Mouse (Mus musculus): ENCODE results near the gene Eif2ak3. TPM values are rescaled to one million over a fixed set of nuclear protein-coding genes. Genes with fewer than 3 reads are reported as not detected.

Eif2ak3 gene
- 10.7 and 10.9 TPM in 2 replicates for polyA plus RNA-seq (2014; fragmentation: Nextera tagmentation; extraction: Ambion mirVana)

DNA sequence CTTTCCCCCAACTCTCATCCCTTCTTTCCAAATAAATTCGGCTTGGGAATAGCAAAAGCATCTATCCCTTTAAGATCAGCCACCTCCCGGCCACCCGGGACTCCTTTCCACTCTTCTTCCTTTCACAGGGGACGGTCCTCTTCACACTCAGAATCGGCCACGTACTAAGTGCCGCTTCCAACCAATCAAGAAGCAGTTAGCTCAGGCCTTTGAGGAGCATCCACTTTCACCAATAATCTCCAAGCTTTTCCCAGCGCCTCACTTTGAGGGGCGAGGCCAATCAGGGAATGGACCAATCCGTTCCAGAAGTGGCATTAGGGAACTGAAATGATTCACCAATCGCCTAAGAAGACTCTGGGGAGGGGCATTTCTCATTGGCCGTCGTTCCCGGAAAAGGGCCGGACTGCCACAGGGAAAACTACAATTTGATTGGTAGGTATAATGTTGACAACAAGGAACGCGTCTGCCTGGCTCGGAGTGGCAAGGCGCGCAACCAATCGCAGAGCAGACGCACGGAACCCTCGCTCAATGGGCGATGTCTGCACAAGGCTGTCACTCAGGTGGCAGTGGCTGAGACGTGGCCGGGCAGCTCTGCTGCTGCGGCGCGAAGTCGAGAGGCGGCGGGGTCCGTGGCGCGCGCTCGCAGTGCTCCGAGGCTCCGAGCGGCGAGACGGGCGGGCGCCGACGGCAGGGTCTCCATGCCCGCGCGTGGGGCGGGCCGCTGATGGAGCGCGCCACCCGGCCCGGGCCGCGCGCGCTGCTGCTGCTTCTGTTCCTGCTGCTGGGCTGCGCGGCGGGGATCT, at the start of gene Eif2ak3:
TSS of gene Eif2ak3 (plus strand) at position 514 of the 803 bp plus-strand sequence.
- H3K27me3 ChIP-seq (ENCODE audit: control insufficient read depth, insufficient read depth, low read length): no peaks in the 10 kb centered on the region
- H3K4me3 ChIP-seq (ENCODE audit: low read depth, low read length): peak within 1 kb of the TSS; percentile 90
- H3K27ac ChIP-seq (ENCODE audit: low read depth, low read length): peak within 1 kb of the TSS; percentile 82
- H3K9me3 ChIP-seq (ENCODE audit: control insufficient read depth, low read length): no peaks in the 10 kb centered on the region
- H3K36me3 ChIP-seq (ENCODE audit: control insufficient read depth, insufficient read depth, low read length): no peaks in the 10 kb centered on the region
- DNase-seq (ENCODE audit: low spot score) (peak; percentile 96), ATAC-seq (ENCODE audit: insufficient read depth, low FRiP score, low TSS enrichment) (peak; percentile 99)
- peak within 1 kb of the TSS; percentile 71 for H3K4me2 ChIP-seq (ENCODE audit: low read depth)
- peak within 1 kb of the TSS; percentile 82 for H3K9ac ChIP-seq (ENCODE audit: low read length)
- WGBS: under 1% methylated on average over 63 of the region's 63 CpGs
- peaks cover 8% of the 10 kb centered on the region; the same call in 1 of the 2 replicates for H3K4me1 ChIP-seq (ENCODE audit: control insufficient read depth, insufficient read depth, low read length)

DNA sequence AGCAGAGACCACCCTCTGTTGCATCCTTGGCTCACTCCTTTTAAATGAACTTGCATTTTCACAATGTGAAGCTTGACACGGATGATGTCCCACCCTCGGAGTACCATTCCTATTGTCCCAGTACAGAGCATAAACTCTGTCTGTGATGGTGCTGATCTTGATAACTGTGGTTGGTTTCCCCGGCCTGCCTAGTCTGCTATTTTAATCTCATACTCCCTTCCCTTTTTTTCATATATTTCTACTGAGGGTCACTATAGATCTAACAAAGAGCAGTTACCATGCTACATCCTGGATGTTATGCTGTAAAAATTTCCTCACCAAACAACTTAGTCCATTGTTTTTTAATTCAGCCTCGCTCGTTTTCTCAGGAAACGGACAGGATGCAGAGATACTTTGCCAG, 47.4 kb upstream of the Eif2ak3 start:
- no peaks in the 10 kb centered on the region for H3K9me3 ChIP-seq (ENCODE audit: control insufficient read depth, low read length)
- no peaks in the 10 kb centered on the region for H3K36me3 ChIP-seq (ENCODE audit: control insufficient read depth, insufficient read depth, low read length)
- 84% methylated on average over 6 of the region's 6 CpGs for WGBS
- ATAC-seq (ENCODE audit: insufficient read depth, low FRiP score, low TSS enrichment): no peak
- no peak overlapping the region for H3K4me3 ChIP-seq (ENCODE audit: low read depth, low read length)
- no peak for DNase-seq (ENCODE audit: low spot score)
- H3K4me2 ChIP-seq (ENCODE audit: low read depth): no peak overlapping the region
- no peaks in the 10 kb centered on the region for H3K27me3 ChIP-seq (ENCODE audit: control insufficient read depth, insufficient read depth, low read length)
- peaks cover 5% of the 10 kb centered on the region; the same call in 1 of the 2 replicates for H3K4me1 ChIP-seq (ENCODE audit: control insufficient read depth, insufficient read depth, low read length)
- no peak overlapping the region for H3K27ac ChIP-seq (ENCODE audit: low read depth, low read length)
- no peak overlapping the region for H3K9ac ChIP-seq (ENCODE audit: low read length)

DNA sequence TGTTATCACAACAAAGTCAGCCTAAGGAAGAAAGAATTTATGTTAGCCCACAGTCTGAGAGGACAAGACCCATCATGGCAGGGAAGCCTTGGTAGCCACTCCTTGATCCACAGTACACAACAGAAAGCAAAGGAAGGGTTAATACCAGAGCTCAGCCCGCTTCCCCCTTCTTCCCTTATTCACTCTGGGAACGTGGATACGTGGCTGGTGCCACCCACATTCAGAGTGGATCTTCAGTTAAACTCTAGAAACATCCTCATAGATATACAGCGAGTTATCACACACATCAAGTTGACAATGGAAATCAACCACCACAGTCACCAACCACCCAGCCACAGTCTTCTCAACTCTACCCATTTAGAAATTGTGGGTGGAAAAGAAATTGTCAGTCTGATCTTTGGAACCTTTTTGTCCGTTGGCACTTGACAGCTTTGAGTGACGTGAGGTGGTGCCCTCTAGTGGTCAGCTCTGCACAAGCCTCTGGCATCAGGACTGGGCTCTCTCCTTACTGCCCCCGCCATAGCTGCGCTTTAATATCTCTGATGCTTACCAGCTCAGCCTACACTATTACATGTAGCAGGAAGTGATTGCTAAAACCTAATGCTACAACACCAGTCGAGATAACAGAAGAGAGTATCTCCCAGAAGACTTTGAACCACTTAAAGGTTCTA, 46.6 kb upstream of the Eif2ak3 start:
- DNase-seq (ENCODE audit: low spot score) (peak; percentile 50), ATAC-seq (ENCODE audit: insufficient read depth, low FRiP score, low TSS enrichment) (peak; percentile 60)
- no peak overlapping the region for H3K9ac ChIP-seq (ENCODE audit: low read length)
- no peaks in the 10 kb centered on the region for H3K36me3 ChIP-seq (ENCODE audit: control insufficient read depth, insufficient read depth, low read length)
- H3K4me1 ChIP-seq (ENCODE audit: control insufficient read depth, insufficient read depth, low read length): peaks cover 4% of the 10 kb centered on the region; the same call in 1 of the 2 replicates
- no peaks in the 10 kb centered on the region for H3K9me3 ChIP-seq (ENCODE audit: control insufficient read depth, low read length)
- WGBS: 23% methylated on average over 9 of the region's 9 CpGs
- H3K27ac ChIP-seq (ENCODE audit: low read depth, low read length): no peak overlapping the region
- no peaks in the 10 kb centered on the region for H3K27me3 ChIP-seq (ENCODE audit: control insufficient read depth, insufficient read depth, low read length)
- no peak overlapping the region for H3K4me2 ChIP-seq (ENCODE audit: low read depth)
- no peak overlapping the region for H3K4me3 ChIP-seq (ENCODE audit: low read depth, low read length)

DNA sequence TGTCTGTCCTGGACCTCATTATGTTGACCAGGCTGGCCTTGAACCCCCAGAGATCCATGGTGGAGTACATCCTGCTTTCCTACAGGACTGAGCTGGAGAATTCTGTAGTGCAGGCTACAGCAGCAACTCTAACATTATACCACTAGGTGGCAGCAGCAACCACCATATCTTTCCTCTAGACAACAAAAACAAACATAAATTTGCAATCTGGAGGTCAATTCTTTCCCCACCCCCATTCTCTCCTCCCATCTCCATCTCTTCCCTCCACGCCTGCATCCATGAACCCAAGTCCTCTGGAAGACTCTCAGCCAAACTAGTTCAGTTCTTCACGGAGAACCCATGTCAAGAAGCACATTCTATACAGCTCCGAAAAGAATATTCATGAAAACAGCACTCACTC, 39.7 kb upstream of the Eif2ak3 start:
- H3K27ac ChIP-seq (ENCODE audit: low read depth, low read length): no peak overlapping the region
- no peaks in the 10 kb centered on the region; the same call in 1 of the 2 replicates for H3K4me1 ChIP-seq (ENCODE audit: control insufficient read depth, insufficient read depth, low read length)
- ATAC-seq (ENCODE audit: insufficient read depth, low FRiP score, low TSS enrichment) (peak; percentile 49; the same call in 1 of the 2 replicates), DNase-seq (ENCODE audit: low spot score) (peak; percentile 42)
- H3K4me3 ChIP-seq (ENCODE audit: low read depth, low read length): no peak overlapping the region
- H3K9ac ChIP-seq (ENCODE audit: low read length): no peak overlapping the region
- H3K36me3 ChIP-seq (ENCODE audit: control insufficient read depth, insufficient read depth, low read length): no peaks in the 10 kb centered on the region
- 24% methylated on average over 3 of the region's 3 CpGs for WGBS
- H3K9me3 ChIP-seq (ENCODE audit: control insufficient read depth, low read length): no peaks in the 10 kb centered on the region
- H3K27me3 ChIP-seq (ENCODE audit: control insufficient read depth, insufficient read depth, low read length): no peaks in the 10 kb centered on the region
- H3K4me2 ChIP-seq (ENCODE audit: low read depth): no peak overlapping the region

- WGBS: 16% methylated on average over 7 of the region's 7 CpGs
- peak; percentile 32 for ATAC-seq (ENCODE audit: insufficient read depth, low FRiP score, low TSS enrichment)
- no peak overlapping the region for H3K9ac ChIP-seq (ENCODE audit: low read length)
These were observed 39.0 kb upstream of the Eif2ak3 start for GRCm38 (mm10) chr6:70805267-70805666.

GRCm38 (mm10) chr6:70805820-70806513, 38.3 kb upstream of the Eif2ak3 start:
- H3K9me3 ChIP-seq (ENCODE audit: control insufficient read depth, low read length): no peaks in the 10 kb centered on the region
- 12% methylated on average over 13 of the region's 13 CpGs for WGBS
- no peak overlapping the region for H3K27ac ChIP-seq (ENCODE audit: low read depth, low read length)
- H3K36me3 ChIP-seq (ENCODE audit: control insufficient read depth, insufficient read depth, low read length): no peaks in the 10 kb centered on the region
- no peak overlapping the region for H3K4me3 ChIP-seq (ENCODE audit: low read depth, low read length)
- ATAC-seq (ENCODE audit: insufficient read depth, low FRiP score, low TSS enrichment) (peak; percentile 71), DNase-seq (ENCODE audit: low spot score) (peak; percentile 77)
- no peaks in the 10 kb centered on the region for H3K27me3 ChIP-seq (ENCODE audit: control insufficient read depth, insufficient read depth, low read length)
- H3K4me1 ChIP-seq (ENCODE audit: control insufficient read depth, insufficient read depth, low read length): no peaks in the 10 kb centered on the region; the same call in 1 of the 2 replicates
- no peak overlapping the region; the same call in 1 of the 2 replicates for H3K9ac ChIP-seq (ENCODE audit: low read length)
- H3K4me2 ChIP-seq (ENCODE audit: low read depth): no peak overlapping the region

More at GRCm38 (mm10) chr6:70805267-70805666, 39.0 kb upstream of the Eif2ak3 start:
- Histone ChIP-seq H3K27ac (ENCODE audit: low read depth, low read length) (no peak overlapping the region), H3K4me2 (ENCODE audit: low read depth) (no peak overlapping the region), H3K4me1 (ENCODE audit: control insufficient read depth, insufficient read depth, low read length) (no peaks in the 10 kb centered on the region; the same call in 1 of the 2 replicates), H3K9me3 (ENCODE audit: control insufficient read depth, low read length) (no peaks in the 10 kb centered on the region), H3K27me3 (ENCODE audit: control insufficient read depth, insufficient read depth, low read length) (no peaks in the 10 kb centered on the region), H3K36me3 (ENCODE audit: control insufficient read depth, insufficient read depth, low read length) (no peaks in the 10 kb centered on the region), H3K4me3 (ENCODE audit: low read depth, low read length) (no peak overlapping the region)
- peak; percentile 59 for DNase-seq (ENCODE audit: low spot score)

DNA sequence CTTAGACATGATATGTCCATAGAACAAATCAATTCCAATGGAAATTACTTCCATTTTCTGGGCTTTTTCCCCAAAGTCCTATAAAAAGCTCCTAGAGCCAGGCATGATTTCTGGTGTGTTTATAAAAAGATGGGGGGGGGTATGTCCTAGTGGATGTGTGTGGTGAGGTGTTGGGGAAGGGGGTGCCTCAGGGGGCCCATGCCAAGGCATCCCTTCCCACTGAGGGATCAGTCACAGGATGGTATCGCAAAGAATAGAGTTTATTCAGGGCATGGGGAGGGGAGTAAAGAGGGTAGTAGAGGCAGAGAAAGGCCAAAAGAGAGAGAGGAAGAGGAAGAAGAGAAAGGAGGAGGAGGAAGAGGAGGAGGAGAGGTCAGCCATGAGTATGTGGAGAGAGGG, 37.8 kb upstream of the Eif2ak3 start:
- ATAC-seq (ENCODE audit: insufficient read depth, low FRiP score, low TSS enrichment) (no peak), DNase-seq (ENCODE audit: low spot score) (no peak)
- Histone ChIP-seq H3K9me3 (ENCODE audit: control insufficient read depth, low read length) (no peaks in the 10 kb centered on the region), H3K4me3 (ENCODE audit: low read depth, low read length) (no peak overlapping the region), H3K9ac (ENCODE audit: low read length) (no peak overlapping the region), H3K27ac (ENCODE audit: low read depth, low read length) (no peak overlapping the region), H3K4me1 (ENCODE audit: control insufficient read depth, insufficient read depth, low read length) (no peaks in the 10 kb centered on the region; the same call in 1 of the 2 replicates), H3K36me3 (ENCODE audit: control insufficient read depth, insufficient read depth, low read length) (no peaks in the 10 kb centered on the region), H3K27me3 (ENCODE audit: control insufficient read depth, insufficient read depth, low read length) (no peaks in the 10 kb centered on the region), H3K4me2 (ENCODE audit: low read depth) (no peak overlapping the region)
- WGBS: 57% methylated on average over 1 of the region's 1 CpGs

- no peak overlapping the region for H3K9ac ChIP-seq (ENCODE audit: low read length)
- no peak overlapping the region for H3K4me2 ChIP-seq (ENCODE audit: low read depth)
- no peaks in the 10 kb centered on the region; the same call in 1 of the 2 replicates for H3K4me1 ChIP-seq (ENCODE audit: control insufficient read depth, insufficient read depth, low read length)
- H3K27ac ChIP-seq (ENCODE audit: low read depth, low read length): no peak overlapping the region
- no peaks in the 10 kb centered on the region for H3K27me3 ChIP-seq (ENCODE audit: control insufficient read depth, insufficient read depth, low read length)
- DNase-seq (ENCODE audit: low spot score): no peak
- ATAC-seq (ENCODE audit: insufficient read depth, low FRiP score, low TSS enrichment): no peak
- H3K9me3 ChIP-seq (ENCODE audit: control insufficient read depth, low read length): no peaks in the 10 kb centered on the region
- no peaks in the 10 kb centered on the region for H3K36me3 ChIP-seq (ENCODE audit: control insufficient read depth, insufficient read depth, low read length)
- WGBS: 79% methylated on average over 1 of the region's 1 CpGs
- H3K4me3 ChIP-seq (ENCODE audit: low read depth, low read length): no peak overlapping the region
These were observed 33.8 kb upstream of the Eif2ak3 start for GRCm38 (mm10) chr6:70810524-70810923.
